Mouse (Mus musculus) skeletal muscle tissue, adult 2 months (tissue): ENCODE measurements at regions not wholly inside any gene's neighbourhood (a gene's known extent, or its start where the extent isn't known, plus 50 kb on each side); places are given as distances from the start of the nearest gene placed in this dataset.
"Not testable (repeated sequence)": the region's sequence is repeated elsewhere in the genome, so short reads cannot be mapped to it uniquely, and the experiment has no call there.

Source experiments
- DNase-seq: peaks from one replicate; pipeline ENCODE4 v3.0.0-alpha.2; 2012; ENCODE audit warnings: low read depth, low spot score

GRCm38 (mm10) chr13:80611937-80612336 lies 271.2 kb upstream of the Arrdc3 start:
- no peak for DNase-seq

- DNase-seq, result no peak
Observed at GRCm38 (mm10) chr13:80613167-80613883, 269.9 kb upstream of the Arrdc3 start.

GRCm38 (mm10) chr13:80613884-80614247 lies 269.3 kb upstream of the Arrdc3 start:
- DNase-seq, result no peak

- DNase-seq, result no peak
Observed at GRCm38 (mm10) chr13:80614971-80615370, 268.2 kb upstream of the Arrdc3 start.

GRCm38 (mm10) chr13:80623005-80623404 lies 260.2 kb upstream of the Arrdc3 start:
- no peak for DNase-seq

- no peak for DNase-seq
Observed at GRCm38 (mm10) chr13:80641334-80641733, 241.8 kb upstream of the Arrdc3 start.

- DNase-seq, result no peak
Observed at GRCm38 (mm10) chr13:80647578-80647977, 235.6 kb upstream of the Arrdc3 start.

- DNase-seq, result no peak
Observed at GRCm38 (mm10) chr13:80652967-80653539, 230.1 kb upstream of the Arrdc3 start.

GRCm38 (mm10) chr13:80666186-80666713 lies 216.9 kb upstream of the Arrdc3 start:
- DNase-seq, result no peak

GRCm38 (mm10) chr13:80689871-80690270 lies 193.3 kb upstream of the Arrdc3 start:
- DNase-seq, result no peak

- no peak for DNase-seq
Observed at GRCm38 (mm10) chr13:80690654-80691386, 192.4 kb upstream of the Arrdc3 start.

- no peak for DNase-seq
Observed at GRCm38 (mm10) chr13:80695549-80696150, 187.5 kb upstream of the Arrdc3 start.

- DNase-seq, result peak; percentile 27
Observed at GRCm38 (mm10) chr13:80709531-80710306, 173.5 kb upstream of the Arrdc3 start.

GRCm38 (mm10) chr13:80719313-80719712 lies 163.9 kb upstream of the Arrdc3 start:
- no peak for DNase-seq

GRCm38 (mm10) chr13:80723215-80724006 lies 159.8 kb upstream of the Arrdc3 start:
- DNase-seq, result no peak

GRCm38 (mm10) chr13:80729202-80729601 lies 154.0 kb upstream of the Arrdc3 start:
- no peak for DNase-seq

- DNase-seq, result no peak
Observed at GRCm38 (mm10) chr13:80745991-80746390, 137.2 kb upstream of the Arrdc3 start.

- DNase-seq, result not testable (repeated sequence)
Observed at GRCm38 (mm10) chr13:80747022-80747421, 136.2 kb upstream of the Arrdc3 start.
